Mouse (Mus musculus) heart, postnatal 0 days (tissue): ENCODE measurements around the gene Mafg. TPM values are rescaled to one million over a fixed set of nuclear protein-coding genes. Genes with fewer than 3 reads are reported as not detected.

Experiments
- ATAC-seq: fragments of 200-750 bp; cut with Nextera tagmentation; 2 replicates; pipeline ENCODE4 v1.8.0; 2017; ENCODE audit warnings: low read depth, moderate number of reproducible peaks, moderate library complexity; ENCODE audit not compliant: insufficient read depth
- DNase-seq: peaks from one replicate; pipeline ENCODE4 v3.0.0-alpha.2; 2016; ENCODE audit warnings: low spot score
- H3K27ac ChIP-seq: fragments of 300-500 bp; sonication (generic); 2 replicates; pipeline ENCODE4 v1.5.1; 2014; ENCODE audit warnings: low read depth, mild to moderate bottlenecking
- H3K27me3 ChIP-seq: fragments of 300-500 bp; sonication (generic); 2 replicates; pipeline ENCODE4 v1.6.1; 2014; ENCODE audit warnings: low read length, mixed read lengths; ENCODE audit not compliant: control insufficient read depth, insufficient read depth
- H3K36me3 ChIP-seq: fragments of 300-500 bp; sonication (generic); replicated peaks from 2 replicates; pipeline ENCODE4 v1.6.1; 2014; ENCODE audit warnings: low read length, mixed read lengths; ENCODE audit not compliant: control insufficient read depth, insufficient read depth
- H3K4me1 ChIP-seq: fragments of 300-500 bp; sonication (generic); 2 replicates; pipeline ENCODE4 v1.6.1; 2014; ENCODE audit warnings: antibody characterized with exemption; ENCODE audit not compliant: control insufficient read depth, insufficient read depth
- H3K4me2 ChIP-seq: fragments of 300-500 bp; sonication (generic); 2 replicates; pipeline ENCODE4 v1.6.1; 2014; ENCODE audit warnings: low read depth, mild to moderate bottlenecking, low read length, moderate library complexity
- H3K4me3 ChIP-seq: fragments of 300-500 bp; sonication (generic); 2 replicates; pipeline ENCODE4 v1.5.1; 2014; ENCODE audit warnings: low read depth, low read length
- H3K9ac ChIP-seq: fragments of 300-500 bp; sonication (generic); replicated peaks from 2 replicates; pipeline ENCODE4 v1.6.1; 2014; ENCODE audit warnings: low read depth, low read length, mixed read lengths
- H3K9me3 ChIP-seq: fragments of 300-500 bp; sonication (generic); replicated peaks from 2 replicates; pipeline ENCODE4 v1.6.1; 2016; ENCODE audit warnings: low read length; ENCODE audit not compliant: control insufficient read depth
- CTCF ChIP-seq: IDR thresholded peaks from 2 replicates; pipeline ENCODE4 v1.5.1; 2016; ENCODE audit warnings: antibody characterized with exemption, control low read depth, low read depth
- EP300 ChIP-seq: IDR thresholded peaks from 2 replicates; pipeline ENCODE4 v1.6.1; 2016; ENCODE audit warnings: antibody characterized with exemption, low read depth
- WGBS: fragments of 180-500 bp; shearing (Covaris S2); extraction: QIAGEN DNeasy Blood & Tissue Kit; methylation state at CpG from one replicate; pipeline ENCODE4 v1.1.7; 2014; 5-methylcytosine and 5-hydroxymethylcytosine counted together
- polyA plus RNA-seq: library from polyadenylated mRNA; unstranded; fragments of >200 nt; fragmentation: Nextera tagmentation; extraction: Ambion mirVana; gene quantifications from 2 replicates; pipeline ENCODE4 v1.2.1, GENCODE M21; 2015
- total RNA-seq: library from RNA; depleted of rRNA; stranded (reverse); fragments of >200 nt; gene quantifications from 2 replicates; pipeline ENCODE4 v1.2.3, GENCODE M21; 2014; ENCODE audit warnings: low replicate concordance

The Mafg gene
- total and polyA plus RNA-seq, 2 experiments from 2014 or later: 13.6 to 37.7 TPM

DNA sequence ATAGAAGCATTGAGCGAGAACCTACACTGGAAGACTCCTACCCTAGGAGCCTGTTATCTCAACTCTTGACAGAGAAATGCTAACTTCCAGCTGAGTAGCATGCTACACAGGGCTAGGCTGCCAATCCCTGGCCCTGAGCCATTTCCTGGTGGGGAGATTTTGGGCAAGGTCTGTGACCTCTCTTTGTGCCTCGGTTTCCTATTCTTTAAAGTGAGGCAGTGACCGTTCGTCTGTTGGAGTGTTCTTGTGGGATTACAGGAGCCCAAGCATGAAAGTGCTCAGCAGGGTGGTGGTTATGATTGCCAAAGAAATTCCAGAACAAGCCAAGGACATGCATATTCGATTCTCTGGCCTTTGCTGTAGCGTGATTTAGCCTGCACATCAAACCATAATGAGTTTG, 29.4 kb upstream of the Mafg start:
- peaks cover 12% of the 10 kb centered on the region for H3K4me1 ChIP-seq
- no peak overlapping the region for H3K4me3 ChIP-seq
- H3K4me2 ChIP-seq: no peak overlapping the region
- peaks cover 70% of the 10 kb centered on the region for H3K27me3 ChIP-seq
- H3K9me3 ChIP-seq: no peaks in the 10 kb centered on the region
- no peak for TF ChIP-seq CTCF
- no peak for TF ChIP-seq EP300
- no peak for ATAC-seq
- DNase-seq: no peak
- H3K9ac ChIP-seq: no peak overlapping the region
- no peaks in the 10 kb centered on the region for H3K36me3 ChIP-seq
- 51% methylated on average over 6 of the region's 6 CpGs for WGBS
- H3K27ac ChIP-seq: no peak overlapping the region

DNA sequence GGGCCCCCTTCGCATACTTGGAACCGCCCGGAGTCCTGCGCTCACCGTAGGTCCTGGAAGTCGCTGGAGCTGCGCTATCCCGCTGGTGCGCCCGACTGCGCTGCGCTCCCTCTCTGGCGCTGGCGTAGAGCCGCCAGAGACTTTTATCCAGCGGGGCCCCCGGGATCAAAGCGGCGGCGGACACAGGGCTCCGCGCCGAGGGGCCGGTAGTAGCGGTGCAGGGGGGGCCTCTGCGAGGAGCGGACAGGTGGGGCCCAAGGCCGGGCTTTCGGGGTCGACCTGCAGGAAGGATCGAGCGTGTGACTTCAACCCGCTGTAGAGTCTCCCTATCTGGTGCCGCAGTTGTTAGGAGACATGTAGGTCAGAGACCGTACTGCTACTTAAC, 27.7 kb upstream of the Mafg start, which contains the start of gene Notum:
TSS of gene Notum (minus strand) at position 100 of the 385 bp plus-strand sequence.
- no peak within 1 kb of the TSS for H3K27ac ChIP-seq
- no peaks in the 10 kb centered on the region for H3K36me3 ChIP-seq
- H3K4me2 ChIP-seq: peak within 1 kb of the TSS; percentile 70
- H3K4me1 ChIP-seq: peaks cover 12% of the 10 kb centered on the region
- DNase-seq (no peak), ATAC-seq (no peak)
- WGBS: under 1% methylated on average over 34 of the region's 35 CpGs
- peak within 1 kb of the TSS; percentile 27; the same call in 1 of the 2 replicates for H3K9ac ChIP-seq
- H3K4me3 ChIP-seq: peak within 1 kb of the TSS; percentile 47
- TF ChIP-seq CTCF: no peak
- TF ChIP-seq EP300: no peak
- H3K27me3 ChIP-seq: peaks cover 80% of the 10 kb centered on the region
- no peaks in the 10 kb centered on the region for H3K9me3 ChIP-seq

DNA sequence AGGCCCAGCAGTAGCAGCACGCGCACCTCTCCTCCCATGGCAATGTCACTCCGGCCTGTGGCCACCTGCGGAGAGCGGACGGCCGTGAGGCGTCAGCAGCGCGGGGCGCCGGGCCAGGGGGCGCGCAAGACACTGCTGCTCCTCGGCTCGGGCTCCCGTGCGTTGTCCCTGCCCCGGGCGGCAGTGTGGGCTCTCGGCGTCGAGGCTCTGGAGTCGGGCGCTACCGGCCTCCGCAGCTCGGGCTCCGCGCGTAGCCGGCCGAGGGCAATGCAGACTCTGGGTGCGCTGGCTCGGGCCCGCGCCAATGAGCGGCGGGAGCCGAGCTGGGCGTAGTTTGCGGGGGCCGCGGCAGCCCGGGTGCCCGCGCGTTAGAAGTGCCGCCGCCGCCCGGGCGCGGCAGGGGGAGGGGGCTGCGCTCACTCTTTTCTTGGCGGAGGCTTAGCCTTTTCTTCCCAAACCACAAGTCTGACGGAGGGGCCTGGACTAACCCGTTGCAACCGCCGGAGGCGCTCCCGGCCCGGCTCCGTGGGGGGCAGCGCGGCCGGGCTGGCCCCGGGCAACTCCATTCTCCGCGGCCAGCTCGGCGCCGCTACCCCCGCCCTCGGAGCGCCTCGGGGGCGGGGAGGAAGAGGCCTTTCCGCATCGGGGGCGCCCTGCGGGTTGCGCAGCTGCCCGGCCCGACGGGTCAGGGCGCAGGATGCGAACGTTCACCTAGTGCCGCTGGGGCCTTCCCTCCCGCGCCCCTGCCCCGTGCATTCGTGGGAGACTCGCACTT, 27.1 kb upstream of the Mafg start:
- WGBS: under 1% methylated on average over 70 of the region's 95 CpGs
- H3K36me3 ChIP-seq: no peaks in the 10 kb centered on the region
- peak overlapping the region; percentile 47 for H3K4me3 ChIP-seq
- H3K4me2 ChIP-seq: peak overlapping the region; percentile 70
- ATAC-seq: peak; percentile 63
- peak overlapping the region; percentile 27; the same call in 1 of the 2 replicates for H3K9ac ChIP-seq
- peaks cover 79% of the 10 kb centered on the region for H3K27me3 ChIP-seq
- no peak for TF ChIP-seq CTCF
- no peak overlapping the region for H3K27ac ChIP-seq
- no peaks in the 10 kb centered on the region for H3K9me3 ChIP-seq
- no peak for DNase-seq
- peaks cover 12% of the 10 kb centered on the region for H3K4me1 ChIP-seq

DNA sequence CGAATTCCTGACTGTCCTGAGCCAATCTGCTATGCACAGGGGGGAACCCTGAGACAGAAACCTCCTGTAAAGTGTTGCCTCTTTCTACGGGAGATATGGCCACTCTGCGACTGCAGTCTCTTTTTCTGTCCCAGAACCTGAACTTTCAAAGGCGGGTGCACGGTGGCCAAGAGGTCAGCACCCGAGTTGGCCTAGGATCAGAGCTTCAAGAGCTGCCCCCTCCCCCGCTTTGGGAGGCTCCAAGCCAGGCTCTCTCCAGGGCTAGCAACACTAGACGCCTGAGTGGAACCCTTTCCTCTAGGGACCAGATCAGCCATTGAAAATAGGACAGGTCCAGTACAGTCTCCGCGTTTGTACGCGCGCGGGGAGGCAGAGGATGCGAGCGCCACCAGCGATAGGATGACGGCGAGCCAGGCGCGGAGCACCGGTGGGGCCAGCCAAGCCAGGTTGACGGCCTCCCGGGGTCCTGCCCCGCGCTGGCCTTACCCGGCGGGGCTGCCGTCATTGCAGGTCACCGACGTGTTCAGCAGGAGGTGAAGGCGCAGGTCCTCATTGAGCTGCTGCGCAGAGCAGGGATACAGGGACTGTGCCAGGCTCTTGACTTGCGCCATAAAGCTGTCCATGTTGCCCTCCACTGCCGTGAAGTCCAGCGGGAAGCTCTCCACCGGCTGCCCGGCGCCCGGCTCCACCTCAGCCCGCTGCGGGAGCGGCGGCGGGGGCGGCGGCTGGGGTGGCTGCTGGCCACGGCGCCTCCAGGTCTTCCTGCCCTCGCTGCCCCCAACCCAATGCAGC, 26.3 kb upstream of the Mafg start:
- H3K4me3 ChIP-seq: peak overlapping the region; percentile 47
- peaks cover 12% of the 10 kb centered on the region; the same call in 1 of the 2 replicates for H3K4me1 ChIP-seq
- peaks cover 73% of the 10 kb centered on the region for H3K27me3 ChIP-seq
- no peak overlapping the region for H3K27ac ChIP-seq
- 0 out of 2 replicates have a peak overlapping the region, but pooled peaks have one; percentile 31 for H3K9ac ChIP-seq
- peak overlapping the region; percentile 70 for H3K4me2 ChIP-seq
- H3K9me3 ChIP-seq: no peaks in the 10 kb centered on the region
- DNase-seq: no peak
- H3K36me3 ChIP-seq: no peaks in the 10 kb centered on the region
- WGBS: 3% methylated on average over 48 of the region's 50 CpGs
- ATAC-seq: no peak
- TF ChIP-seq EP300 (no peak), CTCF (no peak)

DNA sequence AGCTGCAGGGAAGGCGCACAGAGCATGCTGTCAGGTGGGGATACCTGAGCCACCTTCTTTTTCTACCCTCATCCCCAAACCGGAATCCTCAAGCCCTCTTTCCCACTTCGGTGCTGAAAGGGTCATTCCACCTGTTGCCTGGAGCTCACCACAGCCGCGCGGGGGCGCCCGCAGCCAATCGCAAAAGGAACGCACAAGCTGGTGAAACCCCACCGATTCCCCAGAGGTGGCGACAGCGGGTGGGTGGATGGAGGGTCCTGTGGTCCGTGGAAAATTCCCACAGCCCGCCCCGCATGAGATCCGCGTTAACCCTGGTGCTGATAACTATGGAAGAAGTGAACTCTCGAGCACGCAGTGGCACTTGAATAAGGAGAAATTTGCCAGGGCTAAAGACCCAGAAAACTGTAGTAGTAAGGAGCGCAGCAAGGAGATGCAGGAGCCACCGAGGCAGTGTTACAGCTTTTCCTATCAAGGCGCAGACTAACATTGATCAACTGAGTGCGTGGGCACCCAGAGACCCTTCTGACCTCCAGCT, 25.5 kb upstream of the Mafg start:
- TF ChIP-seq EP300 (no peak), CTCF (peak; percentile 85)
- 4% methylated on average over 24 of the region's 24 CpGs for WGBS
- H3K9me3 ChIP-seq: no peaks in the 10 kb centered on the region
- no peak overlapping the region for H3K27ac ChIP-seq
- DNase-seq (peak; percentile 66), ATAC-seq (no peak)
- no peak overlapping the region for H3K9ac ChIP-seq
- H3K36me3 ChIP-seq: no peaks in the 10 kb centered on the region
- H3K4me1 ChIP-seq: peaks cover 12% of the 10 kb centered on the region; the same call in 1 of the 2 replicates
- H3K4me3 ChIP-seq: no peak overlapping the region; the same call in 1 of the 2 replicates
- peaks cover 70% of the 10 kb centered on the region for H3K27me3 ChIP-seq
- peak overlapping the region; percentile 21; the same call in 1 of the 2 replicates for H3K4me2 ChIP-seq
